Mouse (Mus musculus): ENCODE results near the gene Them7.

GRCm38 (mm10) chr2:105402180-105402579 is 178.1 kb downstream of the Them7 start:
- TF ChIP-seq POLR2A (IDR thresholded peaks at IDR 0.05; ENCODE audit: insufficient read depth, low read depth, low read length) (no peak), CTCF (IDR thresholded peaks at IDR 0.05; ENCODE audit: insufficient read depth, low read depth, low read length) (no peak)

Data from olfactory bulb, adult 2 months (tissue).